Mouse (Mus musculus) thymus, adult 2 months (tissue): ENCODE measurements at regions not wholly inside any gene's neighbourhood (a gene's known extent, or its start where the extent isn't known, plus 50 kb on each side); places are given as distances from the start of the nearest gene placed in this dataset.

Experiments
- CTCF ChIP-seq: fragments of 200-500 bp; IDR thresholded peaks from 2 replicates; pipeline ENCODE4 v1.5.1; 2012; ENCODE audit warnings: mild to moderate bottlenecking, control low read depth, low read length, moderate library complexity, borderline replicate concordance; ENCODE audit not compliant: control insufficient read depth, poor library complexity, insufficient read depth; ENCODE audit errors: extremely low read depth
- POLR2A ChIP-seq: fragments of 200-500 bp; IDR thresholded peaks from 2 replicates; pipeline ENCODE4 v1.6.1; 2012; ENCODE audit warnings: mild to moderate bottlenecking, low read length, control low read depth, moderate library complexity; ENCODE audit not compliant: control insufficient read depth, poor library complexity, insufficient read depth; ENCODE audit errors: extremely low read depth

- TF ChIP-seq POLR2A: no peak
- no peak for TF ChIP-seq CTCF
These were observed 250.4 kb downstream of the Tle4 start for GRCm38 (mm10) chr19:14347429-14347828.
